Mouse (Mus musculus) heart, adult 2 months (tissue): Measurements from ENCODE around the gene Camk2d.

ENCODE experiments used
- CTCF ChIP-seq: fragments of 200-600 bp; IDR thresholded peaks from 2 replicates; pipeline ENCODE4 v1.8.1; 2022; ENCODE audit warnings: antibody characterized with exemption, mild to moderate bottlenecking, moderate library complexity
- EP300 ChIP-seq: fragments of 200-500 bp; IDR thresholded peaks from 2 replicates; pipeline ENCODE4 v1.6.1; 2011; ENCODE audit warnings: low read depth, low read length, control low read depth; ENCODE audit not compliant: insufficient read depth
- POLR2A ChIP-seq: fragments of 200-500 bp; IDR thresholded peaks from 2 replicates; pipeline ENCODE4 v1.6.1; 2011; ENCODE audit warnings: mild to moderate bottlenecking, low read depth, low read length, control low read depth; ENCODE audit not compliant: insufficient read depth

GRCm38 (mm10) chr3:126671292-126671691 lies 75.2 kb downstream of the Camk2d start:
- TF ChIP-seq POLR2A (no peak), CTCF (no peak), EP300 (no peak)
